Mouse (Mus musculus): ENCODE results near the gene Phka2. TPM values are rescaled to one million over a fixed set of nuclear protein-coding genes. Genes with fewer than 3 reads are reported as not detected.

The Phka2 gene
- 13.3 and 14.1 TPM in 2 replicates for polyA plus RNA-seq (2015; fragmentation: Nextera tagmentation; extraction: Ambion mirVana)

DNA sequence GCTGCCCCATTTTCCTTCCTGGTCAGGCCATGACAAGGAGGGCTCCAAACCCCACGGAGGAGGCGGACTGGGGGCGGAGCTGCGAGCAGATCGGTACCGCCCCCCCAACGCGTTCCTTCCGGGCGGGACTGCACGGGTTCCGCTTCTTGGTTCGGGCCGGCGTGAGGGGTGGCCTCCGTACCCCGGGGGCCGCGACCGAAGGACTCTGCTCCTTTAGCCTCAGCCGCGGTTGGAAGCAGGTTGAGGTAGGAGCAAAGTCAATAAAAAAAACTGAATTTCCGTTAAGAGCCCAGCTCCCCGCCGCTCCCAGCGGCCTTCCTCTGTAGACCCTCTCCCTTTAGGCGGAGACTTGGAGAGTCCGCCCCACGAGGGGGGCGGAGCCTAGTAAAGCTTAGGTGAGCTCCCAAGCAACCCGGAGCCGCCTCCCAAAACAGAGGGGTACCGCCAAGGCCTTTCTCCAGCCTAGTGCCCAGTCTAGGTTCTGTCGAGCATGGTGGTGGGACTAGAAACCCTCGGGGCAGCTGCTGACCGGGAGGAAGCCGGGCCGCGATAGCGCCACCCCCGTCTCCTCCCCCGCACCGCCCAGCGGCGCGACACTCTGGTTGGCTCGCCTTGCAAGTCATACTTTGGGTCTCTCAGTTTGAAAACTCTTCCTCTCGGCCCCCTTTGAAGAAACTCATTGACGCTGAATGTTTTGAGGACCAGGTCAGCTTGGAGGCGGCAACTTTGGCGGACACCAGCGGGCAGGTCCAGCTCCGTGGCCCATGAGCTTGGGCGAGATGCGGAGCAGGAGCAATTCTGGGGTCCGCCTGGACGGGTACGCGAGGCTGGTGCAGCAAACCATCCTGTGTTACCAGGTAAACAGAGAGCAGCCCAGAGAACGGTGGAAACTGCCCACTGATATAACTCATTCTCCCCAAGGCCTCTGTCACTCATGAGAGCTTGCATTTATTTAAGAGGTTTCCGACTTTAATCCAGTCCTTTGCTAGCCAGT, at the start of gene Phka2:
TSS of gene Phka2 (plus strand) at position 119 of the 994 bp plus-strand sequence.
- H3K27me3 ChIP-seq (replicated peaks): no peaks in the 10 kb centered on the region
- peak within 1 kb of the TSS; percentile 59 for H3K4me3 ChIP-seq (replicated peaks)
- H3K36me3 ChIP-seq: no peaks in the 10 kb centered on the region
- 0 out of 2 replicates have a peak, but pooled peaks cover 3% of the 10 kb centered on the region for H3K4me1 ChIP-seq
- H3K9me3 ChIP-seq: no peaks in the 10 kb centered on the region
- peak within 1 kb of the TSS; percentile 54 for H3K4me2 ChIP-seq
- ATAC-seq (ENCODE audit: insufficient read depth, low FRiP score, low read depth): peak; percentile 98
- peak within 1 kb of the TSS; percentile 89 for H3K27ac ChIP-seq
- WGBS: 17% methylated on average over 61 of the region's 61 CpGs
- H3K9ac ChIP-seq: peak within 1 kb of the TSS; percentile 29; the same call in 1 of the 2 replicates

DNA sequence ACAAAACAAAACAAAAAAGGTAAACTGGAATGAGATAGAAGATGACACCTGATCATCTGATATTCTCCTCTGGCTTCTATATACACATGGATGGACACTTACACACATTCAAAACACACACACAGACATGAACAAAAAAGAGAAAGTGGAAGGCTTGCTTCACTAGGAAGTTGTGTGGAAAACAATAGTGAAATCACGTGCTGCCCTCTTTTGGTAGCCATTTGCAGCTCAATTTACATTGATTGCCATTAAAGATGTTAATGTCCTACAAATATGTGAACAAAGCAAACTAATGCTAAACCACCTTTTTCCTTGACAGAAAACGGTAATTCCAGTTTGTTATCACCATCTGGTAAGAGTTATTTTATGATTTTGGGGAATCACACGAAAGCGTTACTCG, 46.3 kb upstream of the Phka2 start:
- no peaks in the 10 kb centered on the region for H3K36me3 ChIP-seq
- H3K4me2 ChIP-seq: no peak overlapping the region
- no peak overlapping the region for H3K4me3 ChIP-seq (replicated peaks)
- no peaks in the 10 kb centered on the region for H3K4me1 ChIP-seq
- no peak overlapping the region for H3K9ac ChIP-seq
- H3K27ac ChIP-seq: no peak overlapping the region
- no peaks in the 10 kb centered on the region for H3K27me3 ChIP-seq (replicated peaks)
- H3K9me3 ChIP-seq: no peaks in the 10 kb centered on the region
- WGBS: 67% methylated on average over 5 of the region's 5 CpGs
- ATAC-seq (ENCODE audit: insufficient read depth, low FRiP score, low read depth): no peak

DNA sequence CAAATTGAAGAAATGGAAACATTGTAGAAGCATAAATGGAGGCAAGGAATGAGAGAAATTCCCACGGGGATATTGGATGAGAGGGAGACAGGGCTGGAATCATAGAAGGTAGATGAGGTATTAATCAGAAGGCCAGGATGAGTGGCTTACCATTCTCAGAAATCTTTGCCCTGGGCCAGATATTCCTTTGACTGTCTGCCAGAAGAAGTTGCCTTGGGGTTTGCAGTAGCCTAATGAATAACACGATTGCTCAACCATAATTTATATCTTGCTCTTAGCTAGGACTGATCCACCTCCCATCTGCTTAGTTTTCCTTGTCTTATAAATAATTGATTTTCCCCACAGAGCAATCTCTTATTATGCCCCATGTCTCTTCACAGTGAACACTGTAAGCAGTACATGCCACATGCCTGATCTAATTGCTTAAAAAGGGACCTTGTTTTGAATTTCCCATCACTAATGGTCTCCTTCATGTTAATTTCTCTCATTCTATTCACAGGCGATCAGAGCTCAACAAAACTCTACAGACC, 30.6 kb upstream of the Phka2 start:
- Histone ChIP-seq H3K9ac (no peak overlapping the region), H3K4me3 (replicated peaks) (no peak overlapping the region), H3K27ac (no peak overlapping the region), H3K27me3 (replicated peaks) (no peaks in the 10 kb centered on the region), H3K9me3 (no peaks in the 10 kb centered on the region), H3K4me1 (no peaks in the 10 kb centered on the region), H3K36me3 (no peaks in the 10 kb centered on the region), H3K4me2 (no peak overlapping the region)
- ATAC-seq (ENCODE audit: insufficient read depth, low FRiP score, low read depth): no peak
- WGBS: 75% methylated on average over 3 of the region's 3 CpGs

DNA sequence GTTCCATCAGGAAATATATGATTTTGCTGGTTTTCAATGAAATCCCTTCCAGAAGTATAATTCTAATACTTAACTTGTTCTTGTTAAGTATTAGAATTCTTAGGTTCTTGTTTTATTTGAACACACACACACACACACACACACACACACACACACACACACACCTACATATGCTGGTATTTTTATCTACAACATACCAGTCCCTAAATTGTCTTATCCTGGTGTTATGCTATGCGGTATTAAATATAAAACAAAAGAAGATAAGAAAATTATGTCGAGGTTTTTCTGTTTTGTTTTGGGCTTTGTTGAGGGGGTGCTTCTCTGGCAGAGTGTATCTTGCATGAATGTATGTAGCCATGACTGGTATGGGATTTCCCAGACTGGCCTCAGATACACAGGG, 12.2 kb upstream of the Phka2 start:
- H3K27me3 ChIP-seq (replicated peaks): no peaks in the 10 kb centered on the region
- 62% methylated on average over 2 of the region's 2 CpGs for WGBS
- no peak for ATAC-seq (ENCODE audit: insufficient read depth, low FRiP score, low read depth)
- no peaks in the 10 kb centered on the region for H3K4me1 ChIP-seq
- no peak overlapping the region for H3K27ac ChIP-seq
- H3K4me2 ChIP-seq: no peak overlapping the region
- H3K4me3 ChIP-seq (replicated peaks): no peak overlapping the region
- no peaks in the 10 kb centered on the region for H3K36me3 ChIP-seq
- H3K9ac ChIP-seq: no peak overlapping the region
- H3K9me3 ChIP-seq: no peaks in the 10 kb centered on the region

DNA sequence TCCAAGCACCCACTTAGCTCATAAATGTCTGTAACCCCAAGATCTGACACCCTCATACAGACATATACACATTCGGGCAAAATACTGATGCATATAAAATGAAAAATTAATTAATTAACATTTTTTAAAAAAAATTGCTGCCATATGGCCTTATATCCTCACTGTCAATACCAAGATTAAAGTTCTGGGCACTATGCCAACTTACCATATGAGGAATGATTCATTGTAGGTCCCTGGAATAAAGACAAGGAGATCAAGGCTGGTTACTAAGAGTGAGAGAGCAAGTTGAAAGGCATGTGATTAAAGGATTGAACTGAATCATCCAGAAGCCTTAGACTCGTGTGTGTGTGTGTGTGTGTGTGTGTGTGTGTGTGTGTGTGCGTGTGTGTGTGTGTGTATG, 7.6 kb upstream of the Phka2 start:
- H3K27ac ChIP-seq: no peak overlapping the region
- WGBS: 56% methylated on average over 2 of the region's 3 CpGs
- no peak overlapping the region for H3K4me3 ChIP-seq (replicated peaks)
- no peak for ATAC-seq (ENCODE audit: insufficient read depth, low FRiP score, low read depth)
- H3K4me2 ChIP-seq: no peak overlapping the region
- no peaks in the 10 kb centered on the region for H3K27me3 ChIP-seq (replicated peaks)
- H3K36me3 ChIP-seq: no peaks in the 10 kb centered on the region
- H3K4me1 ChIP-seq: no peaks in the 10 kb centered on the region
- H3K9ac ChIP-seq: no peak overlapping the region
- H3K9me3 ChIP-seq: no peaks in the 10 kb centered on the region

DNA sequence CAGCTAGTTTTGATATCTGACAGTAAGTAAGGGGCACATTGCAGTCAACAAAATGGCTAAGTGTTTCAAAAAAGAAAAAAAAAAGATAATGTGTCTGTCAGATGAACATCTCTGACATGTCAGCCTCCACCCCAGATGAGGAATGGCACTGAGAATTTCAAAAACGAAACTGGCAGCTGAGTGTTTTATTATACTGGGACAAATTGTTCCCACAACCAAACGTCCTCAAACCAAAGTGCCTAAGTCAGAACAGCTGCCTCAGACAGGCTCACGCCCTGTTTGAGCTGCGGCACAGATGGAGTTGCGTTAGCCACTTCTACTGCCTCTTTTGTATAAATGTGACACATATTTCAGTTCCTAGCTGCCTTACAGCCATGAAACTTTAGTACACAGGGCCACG, 7.0 kb upstream of the Phka2 start:
- Histone ChIP-seq H3K4me3 (replicated peaks) (no peak overlapping the region), H3K4me2 (no peak overlapping the region), H3K4me1 (no peaks in the 10 kb centered on the region), H3K27ac (no peak overlapping the region), H3K36me3 (no peaks in the 10 kb centered on the region), H3K9ac (no peak overlapping the region), H3K27me3 (replicated peaks) (no peaks in the 10 kb centered on the region), H3K9me3 (no peaks in the 10 kb centered on the region)
- 70% methylated on average over 6 of the region's 6 CpGs for WGBS
- ATAC-seq (ENCODE audit: insufficient read depth, low FRiP score, low read depth): no peak

DNA sequence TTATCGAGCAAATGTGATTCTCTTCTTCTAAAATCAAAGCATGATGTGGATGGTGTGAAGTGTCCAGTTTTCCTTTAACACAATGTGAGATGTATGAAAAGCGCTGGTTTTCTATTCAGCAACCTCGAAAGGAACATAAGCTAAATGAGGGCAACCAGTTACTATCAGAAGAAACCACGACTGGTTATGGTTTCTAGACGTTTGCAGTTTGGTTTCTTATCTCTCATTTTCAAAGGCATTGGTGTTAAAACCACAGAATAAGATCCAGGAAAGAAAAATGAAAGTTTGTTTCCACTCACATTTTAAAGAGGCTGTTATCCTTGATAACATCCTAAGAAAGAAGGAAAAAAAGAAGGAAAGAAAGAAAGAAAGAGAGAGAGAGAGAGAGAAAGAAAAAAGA, 5.5 kb upstream of the Phka2 start:
- no peak for ATAC-seq (ENCODE audit: insufficient read depth, low FRiP score, low read depth)
- Histone ChIP-seq H3K4me2 (no peak overlapping the region), H3K36me3 (no peaks in the 10 kb centered on the region), H3K27me3 (replicated peaks) (no peaks in the 10 kb centered on the region), H3K9ac (no peak overlapping the region), H3K9me3 (no peaks in the 10 kb centered on the region), H3K4me1 (no peaks in the 10 kb centered on the region), H3K27ac (no peak overlapping the region), H3K4me3 (replicated peaks) (no peak overlapping the region)
- 60% methylated on average over 5 of the region's 5 CpGs for WGBS

DNA sequence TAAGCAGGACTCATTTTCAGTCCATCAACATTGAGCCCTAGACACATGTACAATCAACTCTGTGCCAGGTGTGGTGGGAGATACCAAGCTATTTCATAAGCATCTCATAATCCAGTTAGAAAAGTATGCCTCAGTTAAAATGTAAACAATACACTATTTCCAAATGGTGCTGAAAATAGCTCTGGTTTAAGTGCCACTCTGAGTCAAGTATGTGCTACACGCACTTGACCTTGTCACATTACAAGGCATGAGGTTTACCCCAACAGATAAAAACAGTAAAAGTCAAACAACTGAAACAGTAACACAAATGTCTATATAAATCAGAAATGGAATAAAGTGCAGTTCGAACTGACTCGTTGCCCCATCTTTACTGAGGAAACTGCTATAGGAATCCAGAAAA, 871 bp upstream of the Phka2 start:
- 85% methylated on average over 3 of the region's 3 CpGs for WGBS
- no peaks in the 10 kb centered on the region for H3K27me3 ChIP-seq (replicated peaks)
- 0 out of 2 replicates have a peak, but pooled peaks cover 3% of the 10 kb centered on the region for H3K4me1 ChIP-seq
- no peak overlapping the region for H3K4me3 ChIP-seq (replicated peaks)
- H3K4me2 ChIP-seq: no peak overlapping the region
- no peak for ATAC-seq (ENCODE audit: insufficient read depth, low FRiP score, low read depth)
- no peaks in the 10 kb centered on the region for H3K36me3 ChIP-seq
- no peak overlapping the region for H3K27ac ChIP-seq
- H3K9me3 ChIP-seq: no peaks in the 10 kb centered on the region
- no peak overlapping the region for H3K9ac ChIP-seq

DNA sequence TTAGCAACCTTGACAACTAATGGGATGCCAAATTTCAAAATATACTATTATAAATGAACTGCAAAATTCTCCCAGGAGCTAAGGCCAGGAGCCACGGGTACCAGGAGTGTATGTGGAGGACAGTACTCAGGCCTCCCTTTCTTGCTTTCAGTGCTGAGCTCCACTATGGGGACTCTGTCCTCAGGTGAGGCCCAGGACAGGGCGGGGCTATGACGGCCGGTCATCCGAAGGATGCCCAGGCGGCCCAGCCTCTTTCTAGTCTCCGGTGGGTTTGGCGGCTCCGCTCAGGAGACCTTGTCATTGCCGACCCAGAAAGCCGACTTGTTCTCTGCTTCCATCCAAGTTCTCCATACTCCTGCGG, 299 bp upstream of the Phka2 start:
- Histone ChIP-seq H3K27ac (no peak overlapping the region), H3K4me1 (0 out of 2 replicates have a peak, but pooled peaks cover 3% of the 10 kb centered on the region), H3K9me3 (no peaks in the 10 kb centered on the region), H3K9ac (peak overlapping the region; percentile 25; the same call in 1 of the 2 replicates), H3K4me3 (replicated peaks) (peak overlapping the region; percentile 59), H3K36me3 (no peaks in the 10 kb centered on the region), H3K27me3 (replicated peaks) (no peaks in the 10 kb centered on the region), H3K4me2 (peak overlapping the region; percentile 54)
- peak; percentile 76 for ATAC-seq (ENCODE audit: insufficient read depth, low FRiP score, low read depth)
- WGBS: 18% methylated on average over 12 of the region's 12 CpGs

DNA sequence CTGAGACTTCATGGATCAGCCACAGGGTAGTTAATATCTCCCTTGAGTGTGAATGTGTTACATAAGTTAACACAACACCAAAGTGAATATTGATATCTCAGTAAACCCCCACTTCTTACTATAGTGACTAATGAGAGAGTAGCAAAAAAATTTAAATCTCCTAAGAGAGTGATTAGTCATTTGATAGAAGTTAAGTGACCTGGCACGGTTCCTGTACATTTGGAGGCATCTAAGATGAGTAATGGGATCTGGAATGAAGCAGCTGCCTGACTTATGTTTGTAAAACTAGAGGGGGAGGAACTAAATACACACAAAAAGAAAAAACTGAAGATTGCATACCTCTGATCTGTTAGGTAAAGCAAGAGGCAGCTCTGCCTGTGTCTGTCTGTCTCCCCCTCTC, 7.1 kb downstream of the Phka2 start:
- ATAC-seq (ENCODE audit: insufficient read depth, low FRiP score, low read depth): no peak
- Histone ChIP-seq H3K27ac (no peak overlapping the region), H3K4me2 (no peak overlapping the region), H3K27me3 (replicated peaks) (no peaks in the 10 kb centered on the region), H3K4me3 (replicated peaks) (no peak overlapping the region), H3K9me3 (no peaks in the 10 kb centered on the region), H3K36me3 (no peaks in the 10 kb centered on the region), H3K9ac (no peak overlapping the region), H3K4me1 (no peaks in the 10 kb centered on the region)
- WGBS: 33% methylated on average over 1 of the region's 1 CpGs

DNA sequence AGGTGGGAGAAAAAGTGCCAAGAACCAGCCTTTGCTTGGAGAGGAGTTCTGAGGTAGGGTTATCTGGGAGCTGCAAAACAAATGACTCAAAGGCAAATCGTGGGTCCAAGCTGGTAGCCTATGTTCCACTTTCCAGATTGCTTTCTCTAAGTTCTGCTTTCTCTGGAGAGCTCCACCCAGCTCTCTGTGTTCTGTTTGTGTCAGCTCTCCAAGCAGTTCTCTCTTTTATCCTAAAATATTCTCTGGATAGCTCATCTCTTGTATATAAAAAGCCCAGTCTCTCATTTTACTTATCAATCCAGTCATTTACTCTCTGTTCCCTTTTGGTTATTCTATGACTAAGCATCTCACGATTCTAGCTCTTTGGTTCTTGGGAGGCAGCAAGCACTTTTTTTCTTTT, 8.2 kb downstream of the Phka2 start:
- 63% methylated on average over 2 of the region's 2 CpGs for WGBS
- H3K4me2 ChIP-seq: no peak overlapping the region
- H3K4me3 ChIP-seq (replicated peaks): no peak overlapping the region
- H3K9me3 ChIP-seq: no peaks in the 10 kb centered on the region
- H3K27me3 ChIP-seq (replicated peaks): no peaks in the 10 kb centered on the region
- H3K9ac ChIP-seq: no peak overlapping the region
- no peaks in the 10 kb centered on the region for H3K36me3 ChIP-seq
- no peak for ATAC-seq (ENCODE audit: insufficient read depth, low FRiP score, low read depth)
- no peaks in the 10 kb centered on the region for H3K4me1 ChIP-seq
- no peak overlapping the region for H3K27ac ChIP-seq

DNA sequence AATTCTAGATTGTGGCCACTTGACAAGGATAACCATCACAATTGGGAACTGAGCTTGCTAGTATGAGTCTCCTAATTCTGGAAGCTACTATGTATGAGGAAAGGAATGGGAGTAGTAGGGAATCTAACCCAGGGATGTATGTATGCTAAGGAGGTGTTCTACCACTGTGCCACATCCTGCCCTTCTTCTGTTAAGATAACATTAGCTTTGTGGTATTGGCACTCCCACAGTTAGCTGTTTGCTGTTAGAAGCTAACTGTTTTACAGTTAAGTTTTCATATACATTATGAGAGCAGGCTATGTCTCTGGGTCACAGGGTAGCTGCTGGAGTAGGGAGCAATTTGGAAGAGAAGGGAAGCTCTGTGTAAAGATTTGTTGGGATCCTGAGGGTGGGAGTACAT, 14.1 kb downstream of the Phka2 start:
- H3K9ac ChIP-seq: no peak overlapping the region
- H3K4me3 ChIP-seq (replicated peaks): no peak overlapping the region
- no peaks in the 10 kb centered on the region for H3K36me3 ChIP-seq
- H3K4me2 ChIP-seq: no peak overlapping the region
- no peak for ATAC-seq (ENCODE audit: insufficient read depth, low FRiP score, low read depth)
- no peaks in the 10 kb centered on the region for H3K9me3 ChIP-seq
- H3K27ac ChIP-seq: no peak overlapping the region
- H3K27me3 ChIP-seq (replicated peaks): no peaks in the 10 kb centered on the region
- no peaks in the 10 kb centered on the region for H3K4me1 ChIP-seq
